Mouse (Mus musculus) urinary bladder, postnatal 0 days (tissue): ENCODE measurements around the gene Caprin2. TPM values are rescaled to one million over a fixed set of nuclear protein-coding genes. Genes with fewer than 3 reads are reported as not detected.

Experiments used
- polyA plus RNA-seq: library from polyadenylated mRNA; unstranded; fragments of >200 nt; fragmentation: Nextera tagmentation; extraction: Ambion mirVana; gene quantifications from 2 replicates; pipeline ENCODE4 v1.2.1, GENCODE M21; 2015

Gene Caprin2
- polyA plus RNA-seq, result 5.4 and 5.5 TPM in 2 replicates

GRCm38 (mm10) chr6:148895773-148896506 is at the start of gene Caprin2:
Caprin2 (minus strand) TSS chr6:148896237.

GRCm38 (mm10) chr6:148830748-148831727 is 65.0 kb downstream of the Caprin2 start, which contains the start of gene Ipo8:
Ipo8 (minus strand) TSS chr6:148831467.

Other genes with a start within 250 kb of the Caprin2 start
- 9.1 and 10.6 TPM in 2 replicates for gene Ipo8, start 64.8 kb downstream of the Caprin2 start, polyA plus RNA-seq
- gene Sinhcaf, start 50.2 kb upstream of the Caprin2 start, polyA plus RNA-seq, result 23.2 and 25.2 TPM in 2 replicates
- 2.6 TPM in 2 replicates for gene Dennd5b, start 205.4 kb upstream of the Caprin2 start, polyA plus RNA-seq
- not detected in 2 replicates for gene Gm10203, start 233.9 kb upstream of the Caprin2 start, polyA plus RNA-seq
- 17.9 and 25.9 TPM in 2 replicates for gene Etfbkmt, start 243.6 kb upstream of the Caprin2 start, polyA plus RNA-seq